Mouse (Mus musculus) thymus, postnatal 4 days (tissue): ENCODE measurements around the gene Zfp36l2.
"Not testable (repeated sequence)": the region's sequence is repeated elsewhere in the genome, so short reads cannot be mapped to it uniquely, and the experiment has no call there.

ENCODE experiments used
- DNase-seq: peaks from one replicate; pipeline ENCODE4 v3.0.0; 2021

Gene Zfp36l2

GRCm38 (mm10) chr17:84194282-84195002, 6.7 kb upstream of the Zfp36l2 start:
- DNase-seq: no peak

DNA sequence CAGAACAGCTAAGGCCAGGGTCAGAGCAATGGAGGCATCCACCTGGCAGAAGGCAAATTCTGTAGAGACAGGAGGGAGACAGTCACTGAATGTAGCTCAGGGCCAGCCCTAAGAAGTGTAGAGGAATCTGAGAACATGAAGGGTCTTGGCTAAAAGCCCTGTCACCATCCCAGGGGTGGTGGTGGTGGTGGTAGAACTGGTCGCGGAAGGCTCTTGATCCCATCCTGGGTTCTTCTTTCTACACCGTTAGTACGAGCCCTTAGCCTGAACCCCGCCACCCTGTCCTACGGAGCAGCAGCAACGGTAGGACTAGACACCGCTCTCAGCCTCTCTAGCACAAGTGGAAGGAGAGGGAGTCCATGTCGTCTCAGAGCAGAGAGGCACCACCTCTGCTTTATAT, 5.7 kb upstream of the Zfp36l2 start:
- no peak for DNase-seq

GRCm38 (mm10) chr17:84191946-84192345, 4.2 kb upstream of the Zfp36l2 start:
- no peak for DNase-seq

DNA sequence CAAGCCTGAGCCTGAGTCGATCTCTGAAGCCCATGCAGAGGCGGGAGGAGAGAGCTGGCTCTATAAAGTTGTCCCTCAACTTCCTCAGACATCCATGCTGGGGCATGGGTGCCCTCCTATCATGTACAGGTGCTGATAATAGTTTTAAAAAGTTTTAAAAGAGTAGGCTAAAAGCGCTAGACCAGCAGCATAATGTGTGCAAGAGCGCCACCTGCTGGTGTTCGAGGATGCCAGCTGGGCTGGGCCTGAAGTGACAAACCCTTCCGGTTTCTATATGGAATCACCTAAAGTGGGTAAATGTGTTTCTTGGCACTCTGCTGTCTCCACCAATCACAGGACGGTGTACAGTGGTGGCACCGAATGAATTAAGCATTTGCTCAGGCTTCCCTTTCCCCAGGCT, 3.1 kb upstream of the Zfp36l2 start:
- peak; percentile 97 for DNase-seq

DNA sequence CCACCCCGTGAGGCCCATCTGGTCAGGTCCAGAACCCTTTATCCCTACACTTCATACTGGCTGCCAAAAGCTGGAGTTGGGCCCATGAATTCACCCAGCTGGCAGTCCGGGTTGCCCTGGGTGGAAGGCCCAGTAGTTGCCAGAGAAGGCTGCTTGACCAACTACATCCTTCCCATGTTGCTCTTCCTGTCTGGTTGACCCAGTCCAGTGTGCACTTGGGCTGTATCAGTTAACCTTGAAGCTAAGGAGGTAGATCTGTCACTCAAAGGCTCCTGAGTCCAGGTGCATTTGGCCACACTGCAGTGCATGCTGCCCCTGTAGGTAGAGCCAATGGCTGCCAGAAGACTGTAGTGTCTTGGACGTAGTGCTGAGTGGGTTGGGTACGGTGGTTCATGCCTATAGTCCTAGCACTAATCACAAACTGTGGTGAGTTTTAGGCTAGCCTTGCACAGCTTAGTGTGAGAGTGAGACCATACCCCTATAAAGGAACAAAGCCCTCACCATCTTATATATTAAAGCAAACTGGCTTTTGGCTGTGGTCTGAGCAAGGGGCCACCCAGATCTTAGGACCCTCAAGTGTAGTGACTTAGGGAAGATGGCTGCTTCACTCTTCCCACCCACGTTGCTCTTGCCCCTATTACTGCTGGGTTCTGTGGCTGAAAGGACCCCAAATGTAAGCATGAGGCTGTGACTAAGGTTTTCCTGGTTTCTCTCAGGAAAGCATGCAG, 1.5 kb upstream of the Zfp36l2 start:
- DNase-seq: peak; percentile 29

- DNase-seq: peak; percentile 78
These were observed 721 bp upstream of the Zfp36l2 start for GRCm38 (mm10) chr17:84188374-84188961.

GRCm38 (mm10) chr17:84187264-84187663, 483 bp downstream of the Zfp36l2 start:
- DNase-seq: not testable (repeated sequence)

- DNase-seq: peak; percentile 82
These were observed 1.1 kb downstream of the Zfp36l2 start for GRCm38 (mm10) chr17:84186451-84187202.

DNA sequence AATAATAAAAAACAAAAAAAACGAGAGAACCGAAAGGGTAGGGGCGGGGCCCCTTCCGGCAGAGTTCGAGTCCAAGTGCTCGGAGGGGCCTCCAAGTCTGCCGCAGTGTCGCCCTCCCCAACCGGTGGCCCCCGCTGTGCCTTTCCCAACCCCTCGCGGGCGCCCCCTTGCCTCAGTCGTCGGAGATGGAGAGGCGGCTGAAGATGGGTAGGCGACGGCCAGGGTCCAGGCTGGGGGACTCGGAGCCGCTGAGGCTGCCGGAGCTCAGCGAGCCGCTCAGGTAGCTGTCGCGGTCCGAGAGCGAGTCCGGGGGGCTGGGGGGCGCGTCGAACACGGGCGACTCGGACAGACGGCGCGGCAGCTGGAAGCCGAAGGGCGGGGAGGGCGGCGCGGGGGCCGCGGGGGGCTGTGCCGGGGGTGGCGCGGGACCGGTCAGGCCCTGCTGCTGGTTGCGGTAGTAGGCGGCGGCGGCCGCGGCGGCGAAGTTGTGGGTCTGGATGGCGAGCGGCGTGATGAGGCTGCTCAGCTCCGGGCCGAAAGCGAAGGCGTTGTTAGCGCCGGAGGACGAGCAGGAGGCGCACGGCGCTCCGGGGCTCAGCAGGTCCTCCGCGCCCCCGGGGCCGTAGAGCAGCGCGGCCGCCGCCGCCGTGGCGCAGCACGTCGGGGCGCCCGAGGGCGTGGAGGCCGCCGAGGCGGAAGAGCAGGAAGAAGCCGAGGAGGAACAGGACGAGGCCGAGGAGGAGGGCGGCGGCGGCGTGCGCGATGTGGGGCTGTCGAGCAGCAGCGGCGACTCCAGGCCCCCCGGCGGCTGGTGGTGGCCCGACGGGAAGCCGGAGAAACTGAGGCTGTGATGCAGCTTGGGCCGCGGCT, 1.9 kb downstream of the Zfp36l2 start:
- DNase-seq: peak; percentile 98

- DNase-seq: peak; percentile 50
These were observed 2.7 kb downstream of the Zfp36l2 start for GRCm38 (mm10) chr17:84185011-84185411.

DNA sequence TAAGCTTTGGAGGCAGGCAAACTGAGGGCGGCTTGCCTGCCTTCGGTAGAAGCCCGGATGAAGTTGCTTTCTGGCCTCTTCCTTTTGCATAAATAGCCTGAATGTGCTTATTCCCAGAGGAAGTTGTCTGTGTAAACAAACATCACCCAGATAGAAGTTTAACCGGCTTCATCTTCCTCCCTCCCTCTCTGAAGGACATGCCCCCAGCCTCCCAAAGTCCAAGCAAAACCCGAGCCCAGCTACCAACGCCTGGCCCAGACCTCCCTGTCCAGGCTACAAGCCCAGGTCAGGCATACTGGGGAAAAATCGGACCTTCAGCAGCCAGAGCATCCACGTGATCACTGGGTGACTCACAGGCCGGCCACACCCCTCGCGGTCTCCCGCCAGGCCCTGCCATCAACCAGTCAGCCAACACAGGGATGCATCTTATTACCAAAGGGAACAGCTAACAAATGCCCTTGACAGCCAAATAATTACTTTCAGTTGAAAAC, 4.4 kb downstream of the Zfp36l2 start:
- DNase-seq: peak; percentile 70

- peak; percentile 67 for DNase-seq
These were observed 5.2 kb downstream of the Zfp36l2 start for GRCm38 (mm10) chr17:84182311-84183271.

- peak; percentile 73 for DNase-seq
These were observed 6.0 kb downstream of the Zfp36l2 start for GRCm38 (mm10) chr17:84181502-84182310.

GRCm38 (mm10) chr17:84180715-84181501, 6.8 kb downstream of the Zfp36l2 start:
- DNase-seq: peak; percentile 86

DNA sequence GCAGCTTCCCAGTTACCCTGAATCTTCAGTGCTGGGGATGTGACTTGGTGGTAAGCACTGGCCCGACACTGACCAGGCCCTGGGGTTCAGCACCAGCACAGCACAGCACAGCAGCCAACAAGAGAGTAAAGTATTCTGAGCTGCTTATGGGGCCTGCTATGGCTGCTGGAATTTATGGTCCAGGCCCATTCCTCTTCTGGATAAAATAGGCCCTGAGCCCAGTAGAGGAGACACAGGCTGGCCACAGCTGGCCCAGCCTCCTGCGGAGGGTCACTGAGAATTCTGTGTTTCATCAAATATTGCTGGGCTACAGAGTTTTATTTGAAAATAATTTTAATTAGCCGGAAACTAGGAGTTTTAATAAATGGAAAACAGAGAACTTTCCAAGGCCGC, 7.8 kb downstream of the Zfp36l2 start:
- peak; percentile 44 for DNase-seq

DNA sequence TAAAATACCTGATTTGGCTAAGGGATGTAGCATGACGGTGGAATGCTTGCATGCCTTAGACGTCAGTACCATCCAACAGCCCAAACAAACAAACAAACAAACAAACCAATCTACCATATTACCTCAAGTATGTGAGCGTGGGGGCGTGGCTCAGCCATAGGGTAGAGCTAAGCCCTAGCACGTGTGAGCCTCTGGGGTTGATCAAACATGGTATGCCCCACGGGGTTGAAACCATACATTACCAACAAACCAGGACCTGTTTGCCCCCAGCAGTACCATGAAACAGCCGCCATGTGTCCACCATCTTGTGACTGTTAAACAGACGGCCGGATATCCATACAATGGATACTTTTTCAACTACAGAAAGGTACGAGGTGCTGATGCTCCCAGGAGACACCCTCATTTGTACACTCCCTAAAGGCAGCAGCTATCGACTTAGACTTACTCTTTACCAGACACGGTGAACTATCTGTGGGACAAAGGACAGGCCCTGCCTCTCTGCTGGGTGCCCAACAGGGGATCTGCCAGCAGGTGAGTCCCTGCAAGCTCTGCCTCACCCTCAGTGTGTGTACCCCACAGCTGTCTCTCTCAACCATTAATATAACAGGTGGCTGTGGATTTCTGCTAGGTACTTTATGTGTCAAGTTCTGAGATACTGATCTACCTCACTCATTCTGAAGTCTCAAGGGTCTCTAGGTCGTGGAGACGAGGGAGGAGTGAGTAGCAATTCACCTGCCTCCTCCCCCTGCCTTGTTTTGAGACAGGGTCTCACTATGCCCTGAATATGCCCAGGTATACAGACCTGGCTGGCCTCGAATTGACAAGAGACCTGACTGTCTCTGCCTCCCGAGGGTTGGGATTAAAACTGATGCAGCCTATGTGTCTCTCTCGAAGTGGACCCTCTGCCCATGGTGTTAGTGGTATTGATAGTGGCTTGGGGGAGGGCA, 8.4 kb downstream of the Zfp36l2 start:
- peak; percentile 52 for DNase-seq

DNA sequence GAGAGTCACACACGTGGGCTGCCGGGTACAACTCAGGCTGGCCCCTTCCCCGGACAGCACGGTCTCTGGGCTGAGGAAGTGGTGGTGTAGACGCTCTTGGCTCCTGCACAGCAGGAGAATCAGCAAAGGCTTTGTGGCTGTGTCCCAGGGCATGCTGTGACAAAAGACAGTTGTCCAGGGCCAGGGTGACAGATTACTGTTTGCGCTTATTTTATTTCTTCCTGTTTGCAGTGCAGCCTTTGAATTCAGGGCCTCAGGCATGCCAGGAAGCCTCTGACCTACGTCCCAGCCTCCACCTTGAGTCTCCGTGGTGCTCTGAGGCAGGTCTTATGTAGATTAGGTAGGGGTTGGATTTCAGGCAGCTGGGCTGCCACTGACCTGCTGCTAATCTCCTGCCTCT, 10.3 kb downstream of the Zfp36l2 start:
- peak; percentile 42 for DNase-seq

- DNase-seq: peak; percentile 12
These were observed 11.3 kb downstream of the Zfp36l2 start for GRCm38 (mm10) chr17:84176446-84176845.
